Mouse (Mus musculus) kidney, adult 2 months (tissue): ENCODE measurements around the gene Fbxo10.
"Not testable (repeated sequence)": the region's sequence is repeated elsewhere in the genome, so short reads cannot be mapped to it uniquely, and the experiment has no call there.

ENCODE experiments used
- CTCF ChIP-seq: fragments of 200-500 bp; conservative IDR thresholded peaks from 2 replicates; pipeline ENCODE4 v1.5.1; 2011; ENCODE audit warnings: low read depth, mild to moderate bottlenecking, control low read depth, low read length, moderate library complexity, mixed read lengths; ENCODE audit not compliant: insufficient read depth, insufficient read length
- POLR2A ChIP-seq: fragments of 200-500 bp; IDR thresholded peaks from one replicate; pipeline ENCODE4 v1.6.1; 2011; ENCODE audit warnings: low read depth, low read length, control low read depth

DNA sequence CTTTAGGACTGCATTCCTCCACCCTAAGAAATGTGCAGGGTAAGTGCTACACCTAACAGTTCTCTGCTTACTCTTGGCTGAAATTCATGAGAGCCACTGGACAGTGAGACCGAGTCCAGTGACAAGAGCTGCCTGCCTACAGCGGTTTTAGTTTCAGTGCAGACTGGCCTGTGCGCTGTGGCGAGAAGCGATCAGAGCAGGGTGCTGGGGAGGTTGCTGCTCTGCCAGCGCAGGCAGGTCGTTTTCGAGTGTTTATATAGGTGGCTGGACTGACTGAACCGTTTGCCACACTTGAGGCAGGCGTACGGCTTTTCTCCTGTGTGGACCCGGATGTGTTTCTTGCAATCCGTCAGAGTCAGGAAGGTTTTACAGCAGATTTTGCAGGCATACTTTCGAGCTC is 91.2 kb downstream of the Fbxo10 start:
- not testable (repeated sequence) for TF ChIP-seq CTCF, POLR2A
